Mouse (Mus musculus): ENCODE data around the gene Nr1i3.

DNA sequence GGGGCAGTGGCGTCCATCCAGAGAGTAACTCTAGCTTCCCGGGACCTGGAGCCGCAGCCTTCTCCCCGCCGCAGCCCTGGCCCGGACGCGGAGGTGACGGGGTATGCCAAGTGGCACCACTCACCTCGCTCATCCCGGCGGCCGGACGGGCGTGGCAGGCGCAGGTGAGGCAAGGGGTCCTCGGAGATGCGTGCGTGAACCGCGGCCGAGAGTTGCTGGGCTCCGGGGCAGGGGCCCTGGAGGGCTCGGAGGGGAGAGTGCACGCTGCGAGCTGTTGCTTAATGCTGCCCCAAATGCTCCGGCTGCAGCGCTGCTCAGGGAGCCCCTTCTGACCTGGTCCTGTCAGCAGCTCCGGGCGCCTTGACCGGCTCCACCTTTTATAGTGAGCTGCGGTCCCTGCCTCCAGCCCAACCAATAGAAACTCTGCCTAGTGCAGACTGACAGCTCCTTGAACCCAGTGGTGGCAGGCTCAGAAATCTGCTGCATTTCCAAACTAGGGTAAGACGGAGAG is 17.8 kb upstream of the Nr1i3 start, which contains the start of gene Pcp4l1:
- no peak for TF ChIP-seq CTCF (IDR thresholded peaks at IDR 0.05; ENCODE audit: low read depth, low read length)
- no peak for TF ChIP-seq POLR2AphosphoS5 (IDR thresholded peaks at IDR 0.05; ENCODE audit: insufficient replicate concordance, low read depth, low read length)
- TF ChIP-seq TAL1 (conservative IDR thresholded peaks at IDR 0.05; ENCODE audit: low read depth, low read length) = no peak
